Mouse (Mus musculus) adrenal gland, adult (tissue): ENCODE data around the gene Nupl1.

ENCODE experiments used
- DNase-seq, 2 experiments: peaks; one replicate each; pipeline ENCODE4 v3.0.0; 2022 to 2023; ENCODE audit warnings: low spot score in 1 of 2; ENCODE audit not compliant: inconsistent age in 2 of 2

Nupl1 gene

DNA sequence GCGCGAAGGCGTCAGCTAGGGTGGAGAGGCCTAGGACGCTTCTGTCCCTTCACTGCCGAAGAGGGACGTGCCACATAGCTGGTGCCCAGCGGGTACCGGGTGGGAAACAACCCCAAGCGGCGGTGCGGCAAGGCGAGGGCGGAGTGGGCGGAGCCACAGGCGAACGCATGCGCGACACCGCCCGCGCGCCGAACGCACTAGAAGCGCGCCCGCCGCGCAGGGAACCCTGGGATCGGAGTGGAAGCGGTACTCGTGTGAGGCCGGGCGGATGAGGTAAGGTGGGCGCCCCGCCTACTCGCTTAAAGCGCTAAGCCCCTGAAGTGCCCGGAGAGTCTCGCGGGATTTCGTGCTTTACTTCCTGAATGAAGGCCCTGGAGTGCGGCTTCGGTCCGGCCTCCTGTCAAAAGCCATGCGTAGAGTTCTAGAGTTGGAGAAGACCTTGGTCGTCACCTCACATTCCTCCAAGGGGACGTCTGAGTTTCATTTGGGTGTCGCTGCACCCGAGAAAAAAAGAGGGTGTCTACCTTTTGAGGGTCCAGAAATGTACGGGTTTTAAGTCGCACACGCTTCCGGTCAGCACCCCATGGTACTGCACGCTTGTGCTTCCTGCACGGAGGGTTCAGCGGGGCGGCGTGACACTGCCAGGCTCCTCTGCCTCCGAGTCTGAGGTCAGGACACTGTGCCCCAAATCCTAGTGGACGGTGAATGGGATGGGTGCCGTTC is at the start of gene Nupl1, which contains the start of gene Gm49336:
Gene Nupl1, minus strand, starts transcription at position 151 of the 723 bp plus-strand sequence.
Gene Gm49336, minus strand, starts transcription at position 227 of the 723 bp plus-strand sequence.
- DNase-seq = peak; percentile 99

DNA sequence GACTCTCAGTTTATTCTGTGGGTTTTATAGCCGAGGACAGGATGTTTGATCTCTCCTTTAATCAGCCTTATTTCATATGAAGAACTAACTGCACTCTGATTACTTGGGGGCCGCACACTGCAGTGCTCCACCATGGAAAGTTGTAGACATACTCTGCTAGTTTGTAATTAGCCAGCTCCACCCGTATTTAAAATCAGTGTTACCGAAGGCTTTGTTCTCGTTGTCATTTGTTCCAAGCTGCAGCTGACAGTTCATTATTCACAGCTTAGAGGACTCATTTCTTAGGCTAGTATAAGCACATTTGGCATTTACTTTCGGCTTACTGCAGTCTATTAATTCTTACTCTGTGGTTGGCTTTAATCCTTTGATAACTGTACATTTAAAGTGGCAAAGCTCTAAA is 49.8 kb upstream of the Nupl1 start:
- DNase-seq = no peak

DNA sequence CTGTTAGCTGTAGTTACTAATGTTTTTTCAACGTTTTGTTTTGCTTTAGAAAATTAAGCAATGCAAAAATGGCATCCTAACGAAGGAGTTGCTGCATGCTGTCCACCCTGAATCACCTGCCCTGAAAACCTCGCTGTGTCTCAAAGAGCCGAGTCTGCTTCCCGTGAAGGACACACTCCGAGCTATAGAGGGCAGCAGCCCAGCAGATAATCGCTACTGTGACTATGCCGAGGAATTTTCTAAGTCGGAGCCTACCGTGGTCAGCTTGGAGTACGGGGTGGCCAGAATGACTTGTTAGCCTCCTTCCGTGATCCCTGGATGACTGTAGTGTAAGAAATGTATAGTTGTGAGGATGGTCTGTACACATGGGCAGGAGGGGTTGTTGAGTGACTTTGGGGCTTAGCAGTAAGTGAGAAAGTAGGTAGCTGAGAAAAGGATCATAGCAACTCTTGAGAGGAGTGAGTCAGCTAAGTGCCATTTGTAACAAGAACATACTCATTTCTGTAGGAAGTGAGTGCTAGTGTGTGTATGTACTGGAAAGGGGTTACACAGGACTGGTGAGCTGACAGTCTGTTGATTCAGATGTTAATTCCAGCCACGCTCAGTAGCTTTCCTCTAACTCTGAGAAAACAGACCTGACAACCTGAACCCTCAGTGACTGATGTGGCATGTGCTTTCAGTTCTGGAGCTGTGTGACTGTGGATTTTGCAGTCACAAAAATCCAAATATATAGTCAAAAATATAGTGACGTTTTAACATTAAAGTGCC is 49.2 kb upstream of the Nupl1 start:
- DNase-seq = no peak

DNA sequence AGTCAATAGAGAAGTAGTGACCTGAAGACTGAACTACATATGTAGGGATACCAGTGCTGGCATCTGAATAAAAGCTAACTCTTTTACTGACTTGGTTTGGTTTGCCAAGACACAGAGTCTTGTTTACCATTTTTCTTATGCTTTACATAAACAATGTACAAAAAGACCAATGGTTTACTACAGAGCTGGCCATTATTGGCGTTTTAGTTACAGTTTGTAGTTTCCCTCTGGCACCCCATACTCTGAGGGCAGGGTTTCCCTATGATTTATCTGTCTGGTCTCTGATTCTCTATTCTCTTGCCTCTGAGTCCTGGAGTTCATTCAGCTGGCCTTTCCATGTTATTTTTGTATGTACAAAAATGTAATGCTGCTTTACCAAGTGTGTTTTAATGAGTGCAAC is 44.3 kb upstream of the Nupl1 start:
- DNase-seq = no peak

DNA sequence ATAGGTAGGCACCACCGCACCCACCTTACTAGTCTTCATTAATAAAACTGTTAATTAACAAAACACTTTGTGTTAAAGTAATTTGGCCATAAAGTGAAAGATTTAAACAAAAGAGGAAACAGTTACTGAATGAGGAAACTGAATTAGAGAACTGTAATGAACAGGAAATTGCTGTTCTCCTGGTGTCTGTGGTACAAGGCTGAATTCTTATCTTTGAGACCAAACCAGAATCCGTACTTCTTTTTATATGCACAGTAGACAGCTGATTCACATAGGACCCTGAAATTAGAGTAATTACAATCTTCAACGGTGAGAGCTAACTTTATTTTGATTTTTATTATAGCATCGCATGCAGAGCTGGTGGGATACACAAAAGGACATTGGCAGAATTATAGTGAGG is 39.1 kb upstream of the Nupl1 start:
- DNase-seq = no peak

DNA sequence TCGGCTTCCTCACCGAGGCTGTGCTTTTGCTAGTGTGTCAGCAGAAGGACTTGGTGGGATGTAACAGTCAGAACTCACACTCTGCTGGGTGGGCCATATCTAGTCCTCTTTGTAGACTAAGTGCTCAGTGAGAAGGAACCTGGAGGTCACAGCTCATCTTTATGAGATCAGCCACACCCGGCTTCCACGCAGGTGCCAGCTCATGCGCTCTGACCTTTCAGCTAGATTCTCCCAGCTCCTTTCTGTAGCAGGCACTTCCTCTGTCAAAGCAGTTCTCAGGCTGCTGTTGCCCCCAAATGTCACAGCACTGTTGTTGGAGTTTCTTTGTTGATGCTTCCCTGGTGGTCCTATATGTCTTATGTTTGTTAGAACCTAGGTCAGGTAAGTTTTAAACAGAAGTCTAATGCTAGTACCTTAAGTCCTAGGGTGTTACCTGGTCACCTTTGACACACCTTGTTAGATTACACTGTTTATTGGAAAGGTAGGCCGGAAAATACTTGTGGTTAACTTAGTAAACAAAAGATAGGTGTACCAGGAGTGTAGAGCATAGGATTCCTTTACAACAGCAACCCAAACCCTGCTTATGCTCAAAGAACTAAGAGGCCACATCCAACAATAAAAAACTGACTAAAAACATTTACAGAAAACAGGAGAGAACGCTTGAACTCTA is 35.1 kb upstream of the Nupl1 start:
- DNase-seq = no peak

DNA sequence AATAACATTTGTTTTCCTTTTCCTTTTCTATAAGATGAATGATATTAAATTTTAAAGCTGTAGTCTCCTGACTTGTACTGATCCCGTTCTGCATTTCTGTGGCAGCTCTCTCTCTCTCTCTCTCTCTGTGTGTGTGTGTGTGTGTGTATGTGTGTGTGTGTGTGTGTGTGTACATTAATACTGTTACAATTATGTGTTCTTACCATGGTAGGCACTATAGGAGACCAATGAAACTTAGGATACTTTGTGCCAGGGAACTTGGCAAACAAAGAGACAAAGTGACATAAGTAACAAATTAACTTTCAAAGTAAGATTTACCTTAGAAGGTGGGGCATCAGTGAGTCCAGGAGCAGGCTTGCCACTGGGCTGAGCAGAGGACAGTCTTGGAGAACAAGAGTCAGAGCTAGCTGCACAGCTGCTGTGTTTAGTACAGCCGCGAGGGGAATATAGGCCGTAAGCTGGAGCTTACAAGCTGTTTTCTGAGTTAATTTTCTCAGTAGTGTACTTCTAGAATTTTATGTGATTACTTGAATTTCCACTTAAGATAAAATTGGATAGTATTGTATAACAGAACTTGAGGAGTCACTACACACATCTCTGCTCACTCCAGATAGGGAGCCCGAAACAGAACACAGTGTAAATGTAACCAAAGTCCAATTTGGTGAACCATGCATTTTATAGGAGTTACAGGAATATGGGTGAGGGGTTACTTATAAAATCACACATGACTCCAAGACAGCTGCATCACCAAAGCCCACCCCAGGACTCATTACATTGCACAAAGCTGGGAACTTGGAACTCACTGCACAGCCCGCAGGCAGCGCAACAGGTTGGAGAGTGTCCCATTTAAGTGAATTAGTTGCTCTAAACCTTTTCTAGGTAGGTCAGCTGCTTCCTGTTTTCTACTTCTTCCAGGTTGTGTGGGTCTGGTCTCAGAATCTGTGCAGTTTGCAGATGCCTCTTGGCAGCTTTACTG is 24.4 kb upstream of the Nupl1 start:
- no peak for DNase-seq

DNA sequence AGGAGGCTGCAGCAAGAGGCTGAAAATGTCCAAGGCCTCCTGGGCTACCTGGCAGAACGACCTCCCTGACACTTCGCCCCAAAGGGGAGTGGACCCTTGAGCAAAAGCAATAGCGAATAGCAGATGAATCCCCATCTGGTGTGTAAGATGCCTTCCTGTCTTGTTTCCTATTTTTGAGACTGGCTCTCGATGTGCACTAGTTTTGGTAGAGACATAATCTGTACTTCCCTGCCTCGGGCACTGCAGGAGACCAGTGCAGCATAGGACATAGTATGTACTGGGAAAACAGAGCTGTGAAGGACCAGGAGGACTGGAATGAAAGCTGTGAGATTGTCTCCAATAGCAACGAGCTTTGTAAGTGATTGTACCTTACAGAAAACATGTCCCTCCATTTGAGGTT is 22.1 kb upstream of the Nupl1 start:
- DNase-seq = no peak

DNA sequence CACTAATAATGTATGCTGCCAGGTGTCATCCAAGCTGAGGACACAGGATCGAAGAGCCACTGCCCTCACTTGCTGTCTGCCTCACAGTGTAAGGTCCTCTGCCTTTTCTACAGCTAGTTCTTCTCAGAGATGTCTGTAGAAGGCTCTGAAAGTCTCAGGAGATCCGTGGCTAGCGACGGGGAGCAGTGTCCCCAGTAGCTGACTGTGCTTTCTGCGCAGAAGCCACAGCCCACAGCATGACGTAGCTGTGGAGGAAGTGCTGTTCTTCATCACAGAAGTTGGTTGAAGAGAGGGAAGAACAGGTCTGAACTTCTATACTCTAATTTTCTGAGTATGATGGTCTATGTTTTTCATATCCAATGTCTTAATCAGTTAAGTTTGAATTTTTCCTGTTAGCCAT is 18.1 kb upstream of the Nupl1 start:
- DNase-seq = no peak

DNA sequence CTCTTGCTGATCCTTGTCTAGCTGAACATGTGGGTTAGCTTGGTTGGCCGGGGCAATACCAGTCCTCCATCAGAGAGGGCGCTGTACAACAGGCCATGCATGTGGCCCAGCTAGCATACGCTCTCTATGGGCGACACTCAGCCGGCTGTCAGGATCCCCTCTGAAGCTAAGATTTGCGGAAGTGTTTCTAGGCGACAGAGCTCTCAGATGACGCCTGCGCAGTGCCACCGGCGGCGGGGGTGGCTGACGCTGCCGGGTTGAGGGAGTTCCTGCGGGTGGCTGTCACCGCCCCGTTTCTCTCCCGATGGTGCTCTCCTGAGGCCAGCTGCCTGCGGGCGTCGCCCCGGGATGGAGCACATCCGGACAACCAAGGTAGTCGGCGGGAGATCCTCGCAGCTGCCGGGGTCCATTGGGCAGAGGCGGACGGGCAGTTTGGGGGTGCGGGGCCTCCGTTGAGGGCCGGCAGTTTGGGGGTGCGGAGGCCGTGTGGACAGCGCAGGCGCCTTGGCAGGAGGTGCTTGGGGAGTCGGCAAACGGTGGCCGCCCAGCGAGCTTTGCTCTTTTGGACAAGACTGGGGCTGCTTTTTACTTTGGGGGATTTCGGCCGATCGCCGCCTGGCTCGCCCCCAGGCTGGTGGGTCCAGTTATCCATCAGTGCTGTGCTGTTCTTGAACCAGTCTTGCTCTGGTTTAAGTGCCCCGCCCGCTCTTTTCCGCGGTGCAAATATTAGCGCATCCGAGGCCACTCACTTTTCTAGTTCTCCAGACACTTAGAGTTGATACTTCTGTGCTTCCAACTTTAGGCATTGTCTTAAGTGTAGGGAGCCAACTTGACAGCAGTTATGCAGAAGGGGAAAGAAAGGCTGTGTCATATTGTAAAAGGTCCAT is 14.0 kb upstream of the Nupl1 start, which contains the start of gene Mtmr6:
Gene Mtmr6, plus strand, starts transcription at position 239 of the 887 bp plus-strand sequence.
- peak; percentile 95 to 97 for DNase-seq

DNA sequence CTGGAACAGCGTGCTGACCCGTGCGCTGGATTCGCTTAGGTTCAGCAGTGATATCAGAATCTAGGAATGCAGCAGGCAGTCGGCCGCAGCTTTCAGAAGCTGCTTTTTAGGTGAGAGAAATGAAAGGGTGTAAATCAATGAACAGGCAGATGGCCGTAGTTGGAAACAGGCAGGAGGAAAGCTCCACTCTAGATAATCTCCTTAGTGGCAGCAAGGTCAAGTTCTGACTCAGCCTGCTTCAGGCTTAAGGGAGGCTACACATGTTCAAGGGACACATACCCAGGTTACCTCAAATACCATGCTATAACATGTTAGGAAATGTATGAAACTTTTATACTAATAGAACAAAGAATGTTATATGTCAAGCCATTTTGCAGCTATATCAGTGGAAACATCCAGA is 11.1 kb upstream of the Nupl1 start:
- peak in 1 of 2 experiments; percentile 44 for DNase-seq

DNA sequence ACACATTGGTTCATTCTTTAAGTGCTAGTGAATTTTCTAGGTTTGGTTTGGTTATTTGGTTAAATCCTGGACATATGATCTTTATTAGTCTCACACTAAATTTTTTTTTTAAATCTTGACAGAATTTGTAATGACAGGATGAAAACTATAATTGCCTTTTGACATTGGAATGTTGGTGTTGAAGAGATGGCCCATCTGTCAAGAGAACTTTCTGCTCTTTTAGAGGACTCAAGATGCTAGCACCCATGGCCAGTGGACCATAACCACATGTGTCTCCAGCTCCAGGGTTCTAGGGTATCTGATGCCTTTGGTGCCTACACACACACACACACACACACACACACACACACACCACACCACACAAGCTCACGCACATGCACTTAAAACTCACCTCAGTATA is 6.6 kb upstream of the Nupl1 start:
- DNase-seq = no peak

DNA sequence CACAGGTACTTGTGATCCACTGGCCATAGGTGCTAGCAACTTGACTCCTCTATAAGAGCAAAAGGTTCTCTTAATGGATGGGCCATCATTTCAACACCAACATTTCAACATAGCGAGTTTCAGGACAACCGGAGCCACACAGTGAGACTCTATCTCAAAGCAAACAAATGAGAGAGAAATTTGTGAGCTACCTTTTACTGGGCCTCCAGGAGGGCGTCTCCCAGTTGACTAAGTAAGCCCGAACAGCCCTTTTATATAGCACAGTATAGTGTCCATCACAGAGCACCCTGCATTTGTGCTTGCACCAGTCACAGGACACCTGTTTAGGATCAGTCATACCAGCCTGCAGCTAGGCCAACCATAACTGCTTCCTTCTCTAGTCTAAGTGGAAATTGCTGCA is 5.9 kb upstream of the Nupl1 start:
- DNase-seq = no peak

DNA sequence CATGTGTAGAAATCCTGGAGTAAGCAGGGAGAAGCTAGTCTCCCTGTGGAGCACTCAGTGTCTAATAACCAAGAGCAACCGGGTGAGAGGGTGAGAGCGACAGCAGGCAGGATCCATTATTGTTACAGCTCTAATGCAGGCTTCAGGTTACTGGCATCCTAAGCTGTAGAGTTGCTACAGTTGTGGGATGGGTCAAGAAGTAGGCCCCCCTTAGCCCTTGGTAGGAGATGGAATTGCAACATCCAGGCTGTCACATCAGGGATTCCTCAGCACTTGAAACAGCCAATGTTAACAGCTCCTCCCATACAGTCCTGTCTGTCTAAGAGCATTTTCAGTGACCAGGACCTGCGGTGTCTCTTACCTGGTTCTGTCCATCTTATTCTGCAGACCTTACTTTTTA is 5.1 kb upstream of the Nupl1 start:
- no peak for DNase-seq

DNA sequence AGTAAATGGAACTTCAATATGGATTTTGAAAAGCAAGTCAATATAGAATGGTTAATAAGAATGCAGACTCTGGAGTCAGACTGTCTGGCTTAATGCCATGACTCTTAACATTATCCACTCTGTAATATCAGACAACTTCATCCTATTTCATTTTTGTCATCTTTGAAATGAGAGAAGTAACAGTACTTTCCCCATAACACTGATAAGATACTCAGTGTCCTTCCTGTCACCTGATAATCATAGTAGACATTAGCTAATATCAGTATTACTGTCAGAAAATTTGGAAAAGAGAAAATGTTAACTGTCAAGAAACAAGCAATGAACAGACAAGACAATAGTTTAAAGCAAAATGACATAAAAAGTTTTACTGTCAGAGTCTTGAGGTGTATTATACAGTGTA is 3.5 kb upstream of the Nupl1 start:
- no peak for DNase-seq

DNA sequence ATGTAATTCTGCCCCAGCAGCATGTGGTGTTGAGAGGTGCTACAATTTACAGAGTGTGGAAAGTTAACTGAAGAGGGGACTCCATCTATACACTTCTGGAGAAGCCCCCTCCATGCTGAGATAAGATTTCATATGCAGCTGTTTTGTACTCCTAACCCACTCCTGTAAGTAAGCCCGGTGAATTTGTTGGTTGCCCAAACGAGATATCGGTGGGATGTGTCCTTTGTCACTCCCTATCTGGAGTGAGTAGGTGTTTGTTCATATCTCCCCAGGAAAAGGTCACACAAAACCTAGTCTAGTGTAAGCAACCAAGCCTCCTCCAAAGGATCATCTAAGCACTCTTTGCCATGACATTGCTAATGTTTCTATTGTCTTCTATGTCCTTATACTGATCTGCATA is 2.2 kb upstream of the Nupl1 start:
- no peak for DNase-seq

DNA sequence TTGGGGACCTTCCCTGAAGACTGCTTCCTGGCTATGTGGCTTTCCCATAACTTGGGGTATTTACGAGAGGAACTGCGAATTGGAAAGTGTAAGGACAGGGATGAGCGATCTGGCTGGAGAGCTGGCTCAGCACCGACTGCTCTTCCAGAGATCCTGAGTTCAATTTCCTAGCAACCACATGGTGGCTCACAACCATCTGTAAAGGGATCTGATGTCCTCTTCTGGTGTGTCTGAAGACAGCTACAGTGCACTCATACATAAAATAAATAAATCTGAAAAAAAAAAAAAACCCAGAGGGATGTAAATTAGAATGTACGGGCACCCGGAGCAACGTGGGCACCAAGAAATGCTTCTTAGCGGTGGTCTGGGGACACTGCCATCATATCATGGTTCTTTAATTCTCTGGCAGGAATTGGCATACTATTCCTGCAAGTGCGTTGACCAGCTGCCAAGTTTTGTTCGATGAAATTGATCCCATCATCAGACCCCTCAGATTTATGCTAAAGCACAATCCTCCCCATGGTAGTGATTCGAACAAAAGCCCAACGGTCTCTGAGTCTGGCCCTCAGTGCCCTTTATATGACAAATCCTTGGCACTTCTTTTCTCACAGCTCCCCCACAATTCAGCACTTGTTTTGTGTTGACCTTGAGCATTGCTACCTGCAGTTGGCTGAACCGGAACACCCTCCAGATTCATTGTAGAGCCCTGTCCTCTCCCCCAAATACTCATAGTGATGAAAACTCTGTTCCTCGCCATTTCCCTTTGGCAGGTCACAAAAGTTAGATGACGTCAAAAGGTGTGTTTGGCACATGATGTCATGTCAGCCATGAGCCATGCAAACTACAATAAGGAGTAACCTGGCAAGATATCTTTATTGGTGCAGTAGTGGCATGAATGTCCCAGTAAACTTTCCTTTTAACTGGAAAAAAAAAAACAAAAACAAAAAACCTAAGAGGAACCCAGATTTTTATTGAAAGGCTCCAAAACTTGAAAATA is 1.1 kb upstream of the Nupl1 start:
- peak; percentile 33 to 68 for DNase-seq

DNA sequence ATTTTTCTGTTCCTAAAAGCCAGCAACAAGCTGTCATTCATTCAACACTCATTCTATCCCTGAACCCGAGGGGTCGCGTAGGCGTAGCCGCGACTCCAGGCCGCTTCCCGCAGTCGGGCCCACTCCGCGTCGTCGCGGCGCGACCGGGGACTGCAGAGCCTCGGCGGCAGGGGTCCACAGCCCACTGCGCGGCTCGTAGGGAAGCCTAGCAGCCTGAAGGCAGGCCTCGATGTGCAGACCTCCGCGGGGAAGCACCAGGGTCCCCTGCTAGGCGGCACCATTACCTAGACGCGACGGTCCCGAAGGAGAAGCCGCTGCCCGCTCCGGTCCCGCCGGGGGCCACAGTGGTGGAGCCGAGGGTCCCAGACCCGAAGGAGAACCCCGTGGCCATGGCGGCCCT is 352 bp downstream of the Nupl1 start:
- DNase-seq = no peak
